Mouse (Mus musculus) hindbrain, embryonic 10.5 days (tissue): ENCODE results near the gene Zfp821. TPM values are rescaled to one million over a fixed set of nuclear protein-coding genes. Genes with fewer than 3 reads are reported as not detected.

Source experiments
- DNase-seq: peaks from one replicate; pipeline ENCODE4 v3.0.0-alpha.2; 2017; ENCODE audit warnings: low spot score
- H3K27ac ChIP-seq: fragments of 300-500 bp; sonication (generic); 2 replicates; pipeline ENCODE4 v1.5.1; 2016; ENCODE audit warnings: mild to moderate bottlenecking, moderate library complexity
- H3K27me3 ChIP-seq: fragments of 300-500 bp; sonication (generic); 2 replicates; pipeline ENCODE4 v1.6.1; 2016; ENCODE audit warnings: mild to moderate bottlenecking; ENCODE audit not compliant: poor library complexity, insufficient read depth, severe bottlenecking
- H3K36me3 ChIP-seq: fragments of 300-500 bp; sonication (generic); 2 replicates; pipeline ENCODE4 v1.6.1; 2016; ENCODE audit warnings: mild to moderate bottlenecking, moderate library complexity
- H3K4me1 ChIP-seq: fragments of 300-500 bp; sonication (generic); replicated peaks from 2 replicates; pipeline ENCODE4 v1.6.1; 2016; ENCODE audit warnings: mild to moderate bottlenecking
- H3K4me3 ChIP-seq: fragments of 300-500 bp; sonication (generic); 2 replicates; pipeline ENCODE4 v1.5.1; 2016; ENCODE audit warnings: mild to moderate bottlenecking, moderate library complexity
- H3K9me3 ChIP-seq: fragments of 300-500 bp; sonication (generic); 2 replicates; pipeline ENCODE4 v1.6.1; 2016; ENCODE audit warnings: mild to moderate bottlenecking, moderate library complexity
- WGBS: fragments of 180-500 bp; shearing (Covaris S2); methylation state at CpG from one replicate; pipeline ENCODE4 v1.1.7; 2016; 5-methylcytosine and 5-hydroxymethylcytosine counted together
- polyA plus RNA-seq: library from polyadenylated mRNA; unstranded; fragments of >200 nt; fragmentation: Nextera tagmentation; extraction: Ambion mirVana; gene quantifications from 2 replicates; pipeline ENCODE4 v1.2.1, GENCODE M21; 2016

Zfp821 gene
- polyA plus RNA-seq, 1 experiment from 2014 or later = 50.3 TPM

DNA sequence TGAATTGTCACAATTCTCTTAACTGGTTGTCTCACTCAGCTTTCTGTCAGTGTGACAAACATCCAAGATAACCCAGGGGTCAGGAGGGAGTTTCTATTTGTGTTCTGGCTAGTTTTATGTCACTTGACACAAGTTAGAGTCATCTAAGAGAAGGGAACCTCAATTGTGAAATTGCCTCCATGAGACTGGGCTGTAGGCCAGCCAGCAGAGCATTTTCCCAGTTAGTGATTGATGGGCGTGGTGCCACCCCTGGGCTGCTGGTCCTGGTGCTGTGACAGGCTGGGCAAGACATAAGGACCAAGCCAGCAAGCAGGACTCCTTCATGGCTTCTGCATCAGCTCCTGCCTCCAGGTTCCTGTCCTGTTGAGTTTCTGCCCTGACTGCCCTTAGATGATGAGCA, 54.9 kb downstream of the Zfp821 start:
- H3K4me3 ChIP-seq = no peak overlapping the region
- no peak for DNase-seq

DNA sequence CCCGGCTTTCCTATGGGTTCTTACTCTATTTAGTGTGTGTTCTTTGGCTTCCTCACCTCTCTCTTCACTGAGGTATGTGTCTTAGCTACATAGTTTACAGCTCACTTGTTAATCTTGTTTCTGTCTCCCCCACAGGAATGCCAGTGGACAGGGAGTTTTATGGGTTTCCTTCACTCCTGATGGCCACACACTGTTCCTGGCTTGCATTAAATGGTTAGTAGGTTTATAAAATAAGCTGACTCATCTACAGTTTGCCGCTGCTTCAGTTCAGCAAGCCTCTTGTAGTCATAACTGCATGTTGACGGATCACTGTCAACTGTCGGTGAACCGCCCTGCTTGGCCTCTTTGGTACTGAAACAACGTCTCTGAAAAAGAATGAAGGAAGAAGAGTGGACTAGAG, 58.7 kb downstream of the Zfp821 start:
- 89% methylated on average over 6 of the region's 6 CpGs for WGBS

More for the DNA sequence above, 54.9 kb downstream of the Zfp821 start:
- H3K9me3 ChIP-seq = peaks cover 30% of the 10 kb centered on the region
- no peak overlapping the region for H3K27ac ChIP-seq
- no peaks in the 10 kb centered on the region for H3K27me3 ChIP-seq
- no peaks in the 10 kb centered on the region for H3K36me3 ChIP-seq
- WGBS = 72% methylated on average over 1 of the region's 1 CpGs
- no peaks in the 10 kb centered on the region for H3K4me1 ChIP-seq

DNA sequence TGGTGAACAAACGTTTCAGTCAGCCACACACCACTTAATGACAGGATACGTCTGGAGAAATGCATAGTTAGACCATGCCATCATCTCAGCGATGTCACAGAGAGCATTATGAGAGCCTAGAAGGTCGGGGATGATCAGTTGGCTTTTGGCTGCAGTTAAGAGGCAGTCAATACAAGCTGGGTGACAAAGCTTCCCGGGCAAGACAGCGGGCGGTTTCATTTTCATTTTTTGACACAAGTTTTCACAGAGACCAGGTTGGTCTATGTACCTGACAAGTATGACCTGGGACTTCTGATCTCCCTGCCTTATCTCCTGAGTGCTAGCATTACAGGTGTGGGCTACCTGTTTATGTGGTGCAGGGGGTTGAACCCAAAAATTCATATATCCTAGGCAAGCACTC, 60.7 kb downstream of the Zfp821 start:
- WGBS = 78% methylated on average over 7 of the region's 7 CpGs
- DNase-seq = no peak

More for the DNA sequence above, 58.7 kb downstream of the Zfp821 start:
- Histone ChIP-seq H3K9me3 (peaks cover 31% of the 10 kb centered on the region), H3K4me3 (no peak overlapping the region), H3K36me3 (no peaks in the 10 kb centered on the region), H3K4me1 (no peaks in the 10 kb centered on the region), H3K27ac (no peak overlapping the region), H3K27me3 (no peaks in the 10 kb centered on the region)
- DNase-seq = no peak

DNA sequence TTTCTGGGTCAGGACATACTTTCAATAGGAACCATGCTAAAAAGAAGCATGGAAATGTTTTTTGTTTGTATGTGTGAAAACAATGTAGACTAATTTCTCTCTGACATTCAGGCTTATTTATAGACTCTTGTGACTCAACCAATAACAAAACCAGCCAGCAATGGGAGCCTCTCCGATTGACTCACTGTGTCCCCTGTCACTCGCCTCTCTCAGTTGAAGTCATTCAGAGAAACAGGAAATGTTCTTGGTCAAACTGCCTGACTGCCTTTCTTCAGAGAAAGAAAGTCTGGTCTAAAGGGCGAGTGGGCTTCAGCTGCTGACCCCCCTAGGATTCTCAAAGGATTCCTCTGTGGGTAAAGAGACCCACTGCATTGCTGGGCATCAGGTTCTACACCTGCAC, 67.8 kb downstream of the Zfp821 start:
- Histone ChIP-seq H3K4me1 (no peaks in the 10 kb centered on the region), H3K27ac (no peak overlapping the region), H3K9me3 (no peaks in the 10 kb centered on the region), H3K36me3 (no peaks in the 10 kb centered on the region), H3K27me3 (peaks cover 2% of the 10 kb centered on the region; the same call in 1 of the 2 replicates), H3K4me3 (no peak overlapping the region)
- 55% methylated on average over 3 of the region's 3 CpGs for WGBS
- DNase-seq = no peak

More for the DNA sequence above, 60.7 kb downstream of the Zfp821 start:
- peaks cover 28% of the 10 kb centered on the region for H3K9me3 ChIP-seq
- H3K36me3 ChIP-seq = no peaks in the 10 kb centered on the region
- H3K27ac ChIP-seq = no peak overlapping the region
- no peak overlapping the region for H3K4me3 ChIP-seq
- H3K27me3 ChIP-seq = no peaks in the 10 kb centered on the region
- H3K4me1 ChIP-seq = no peaks in the 10 kb centered on the region

Other genes starting within 250 kb of the Zfp821 start
- gene Pmfbp1, start 211.5 kb upstream of the Zfp821 start, polyA plus RNA-seq = 1.2 and 1.5 TPM in 2 replicates
- 28.0 and 34.7 TPM in 2 replicates for gene Dhx38, start 139.7 kb upstream of the Zfp821 start, polyA plus RNA-seq
- gene Txnl4b, start 139.7 kb upstream of the Zfp821 start, polyA plus RNA-seq = 29.0 and 30.5 TPM in 2 replicates
- 0.93 and 1.2 TPM in 2 replicates for gene Hp, start 126.4 kb upstream of the Zfp821 start, polyA plus RNA-seq
- gene Dhodh, start 96.9 kb upstream of the Zfp821 start, polyA plus RNA-seq = 47.6 and 50.6 TPM in 2 replicates
- gene Pkd1l3, start 91.0 kb upstream of the Zfp821 start, polyA plus RNA-seq = 0.21 and 0.24 TPM in 2 replicates
- 138 and 156 TPM in 2 replicates for gene Ist1, start 12.3 kb upstream of the Zfp821 start, polyA plus RNA-seq
- gene Atxn1l, start 32.2 kb downstream of the Zfp821 start, polyA plus RNA-seq = 6.2 and 7.4 TPM in 2 replicates
- 44.8 and 45.3 TPM in 2 replicates for gene Ap1g1, start 73.0 kb downstream of the Zfp821 start, polyA plus RNA-seq
- 2.0 and 2.7 TPM in 2 replicates for gene Phlpp2, start 163.0 kb downstream of the Zfp821 start, polyA plus RNA-seq